Mouse (Mus musculus) gastrocnemius, adult 8-10 months (tissue): ENCODE results near the gene Naga. TPM values are rescaled to one million over a fixed set of nuclear protein-coding genes. Genes with fewer than 3 reads are reported as not detected.

Source experiments
- DNase-seq, 2 experiments: peaks; one replicate each; pipeline ENCODE4 v3.0.0; 2022; ENCODE audit warnings: low spot score in 2 of 2
- total RNA-seq, 4 experiments: library from RNA; stranded (reverse); gene quantifications; 2 replicates each; pipeline ENCODE4 v1.2.4; 2022

The Naga gene
- total RNA-seq, 4 experiments from 2014 or later: 7.7 to 11.6 (median 10.1) TPM

DNA sequence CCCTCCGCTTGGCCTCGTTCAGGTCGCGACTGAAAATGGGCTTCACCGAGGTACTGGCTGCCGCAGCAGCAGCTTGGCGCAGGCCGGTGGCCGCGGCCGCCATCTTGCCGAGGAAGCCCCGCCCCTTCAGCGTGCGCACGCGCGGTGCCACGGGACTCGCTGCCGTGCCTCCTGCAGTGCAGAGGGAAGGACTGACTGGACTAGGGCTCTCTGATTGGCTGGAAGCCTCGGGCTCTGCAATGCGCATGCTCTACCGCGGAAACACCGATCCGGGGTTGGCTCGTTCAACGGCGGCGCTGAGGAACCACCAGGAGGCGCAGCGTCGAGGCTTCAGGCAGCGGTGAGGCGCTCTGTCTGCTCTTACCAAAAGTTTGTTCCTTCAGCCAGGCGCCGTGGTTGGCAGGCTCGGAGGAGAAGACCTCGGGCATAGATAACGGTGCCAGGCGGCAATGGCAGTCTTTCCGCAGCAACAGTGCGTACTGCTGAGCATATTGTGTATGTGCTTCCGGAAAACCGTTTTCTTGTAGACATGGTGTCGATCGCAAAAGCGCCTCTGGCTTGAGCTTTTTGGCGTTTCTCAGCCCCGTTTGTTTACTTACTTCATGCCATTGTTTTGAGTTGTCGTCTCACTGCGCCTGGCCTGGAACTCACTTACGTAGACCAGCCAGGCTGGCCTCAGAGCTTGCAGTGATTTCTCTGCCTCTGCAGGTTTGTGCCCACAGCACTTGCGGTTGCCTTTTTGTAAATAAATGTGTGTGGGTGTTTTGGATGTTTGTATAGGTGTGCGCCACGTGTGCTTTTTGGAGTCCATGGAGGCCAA lies 15.6 kb upstream of the Naga start, which contains the start of gene Ndufa6:
Gene Ndufa6 (minus strand): TSS at position 197 of the 820 bp plus-strand sequence.
- DNase-seq: peak; percentile 91 to 96

DNA sequence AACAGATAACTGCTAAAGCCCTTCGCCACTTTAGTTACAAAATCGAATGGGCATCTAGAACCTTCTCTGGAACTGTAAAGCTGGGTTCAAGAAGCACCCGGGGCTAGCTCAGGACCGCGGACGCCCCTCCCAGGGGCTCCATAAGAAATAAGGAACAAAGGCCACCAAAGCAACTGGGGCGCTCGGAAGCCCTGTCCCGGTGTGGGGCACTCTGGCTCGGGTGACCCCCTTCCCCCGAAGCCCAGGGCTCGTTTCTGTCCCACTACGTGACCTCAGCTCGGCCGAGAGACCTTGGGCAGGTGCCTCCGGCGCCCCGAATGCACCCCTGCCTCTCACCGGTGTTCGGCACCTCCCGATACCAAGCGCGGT lies 15.0 kb upstream of the Naga start:
- DNase-seq: no peak

DNA sequence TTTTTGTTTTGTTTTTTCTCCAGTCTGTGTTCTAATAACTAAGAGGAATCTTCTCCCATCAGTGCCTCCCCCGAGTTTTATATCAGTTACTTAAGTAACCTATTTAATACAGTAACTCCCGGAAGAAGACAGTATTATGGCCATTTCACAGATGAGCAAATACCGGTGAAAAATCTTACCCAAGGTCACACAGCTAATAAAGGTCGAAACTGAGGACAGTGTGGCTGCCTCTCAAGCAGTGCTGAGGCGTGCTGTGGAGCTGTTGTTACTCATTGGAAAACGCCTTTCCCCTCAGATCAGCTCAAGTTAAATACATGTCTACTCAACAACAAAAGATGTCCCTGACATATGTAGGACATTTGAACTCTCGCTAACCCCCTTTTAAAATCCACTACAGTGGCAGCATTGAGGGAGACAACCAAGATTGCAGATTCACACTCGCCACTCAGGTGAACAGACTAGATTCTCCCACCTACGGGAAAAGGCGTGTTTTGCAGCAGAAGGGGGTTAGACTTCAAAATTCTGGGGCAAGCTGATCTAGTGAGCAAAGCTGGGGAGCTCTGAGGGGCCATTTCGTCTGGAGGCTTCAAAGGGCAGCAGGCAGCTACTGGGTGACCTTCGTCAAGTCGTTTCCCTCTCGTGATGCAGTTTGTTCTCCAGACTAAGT lies 14.5 kb upstream of the Naga start:
- no peak for DNase-seq

DNA sequence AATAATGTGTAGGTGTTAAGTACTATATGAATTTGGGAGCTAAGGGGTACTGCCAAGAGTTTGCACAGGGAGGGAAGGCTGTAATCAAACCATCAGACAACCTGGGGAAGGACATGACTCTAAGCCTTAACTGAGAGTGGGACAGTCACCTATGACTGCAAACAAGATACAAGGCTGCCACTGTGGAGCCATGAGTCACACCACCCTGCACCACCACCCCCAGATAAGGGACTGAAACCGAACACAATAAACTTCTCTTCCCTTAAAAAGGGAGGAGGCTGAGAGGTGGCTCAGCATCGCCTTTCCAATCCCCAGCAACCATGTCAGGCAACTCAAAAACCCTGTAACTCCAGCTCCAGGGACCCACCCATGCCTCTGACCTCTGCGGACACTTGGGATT lies 12.8 kb upstream of the Naga start:
- DNase-seq: no peak

DNA sequence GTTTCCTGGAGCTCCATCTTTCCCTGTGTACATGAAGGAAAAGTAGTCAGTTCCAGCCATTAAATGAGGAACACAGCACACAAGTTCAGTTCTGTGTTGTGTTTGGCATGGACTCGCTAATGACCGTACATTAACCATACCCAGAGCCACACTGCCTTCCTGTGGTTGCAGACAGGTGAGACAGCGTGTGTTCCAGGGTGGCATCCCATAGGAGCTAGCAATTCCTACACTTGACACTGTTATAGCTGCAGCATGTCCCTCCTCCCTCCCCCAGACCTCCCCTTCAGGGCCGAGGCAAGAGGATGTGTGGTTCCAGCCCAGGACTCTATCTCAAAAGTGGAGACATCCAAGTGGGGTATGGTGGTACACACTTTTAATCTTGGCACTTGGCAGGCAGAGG lies 11.6 kb upstream of the Naga start:
- DNase-seq: no peak

DNA sequence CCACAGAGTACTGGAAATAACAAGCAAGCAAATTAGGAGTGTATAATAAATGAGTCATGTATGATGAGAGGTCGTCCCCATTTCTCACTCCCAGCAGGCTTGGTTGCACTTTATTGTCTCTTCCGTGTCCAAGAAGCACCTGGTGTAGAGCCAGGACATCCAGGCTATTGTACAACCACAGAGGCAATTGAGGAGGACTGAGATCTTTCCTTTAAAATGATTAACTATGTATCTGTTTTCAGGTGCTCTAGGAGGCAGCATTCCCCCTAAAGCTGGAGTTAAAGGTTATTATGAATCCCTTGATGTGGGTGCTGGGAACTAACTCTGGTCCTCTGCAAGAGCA lies 10.2 kb upstream of the Naga start:
- DNase-seq: no peak

DNA sequence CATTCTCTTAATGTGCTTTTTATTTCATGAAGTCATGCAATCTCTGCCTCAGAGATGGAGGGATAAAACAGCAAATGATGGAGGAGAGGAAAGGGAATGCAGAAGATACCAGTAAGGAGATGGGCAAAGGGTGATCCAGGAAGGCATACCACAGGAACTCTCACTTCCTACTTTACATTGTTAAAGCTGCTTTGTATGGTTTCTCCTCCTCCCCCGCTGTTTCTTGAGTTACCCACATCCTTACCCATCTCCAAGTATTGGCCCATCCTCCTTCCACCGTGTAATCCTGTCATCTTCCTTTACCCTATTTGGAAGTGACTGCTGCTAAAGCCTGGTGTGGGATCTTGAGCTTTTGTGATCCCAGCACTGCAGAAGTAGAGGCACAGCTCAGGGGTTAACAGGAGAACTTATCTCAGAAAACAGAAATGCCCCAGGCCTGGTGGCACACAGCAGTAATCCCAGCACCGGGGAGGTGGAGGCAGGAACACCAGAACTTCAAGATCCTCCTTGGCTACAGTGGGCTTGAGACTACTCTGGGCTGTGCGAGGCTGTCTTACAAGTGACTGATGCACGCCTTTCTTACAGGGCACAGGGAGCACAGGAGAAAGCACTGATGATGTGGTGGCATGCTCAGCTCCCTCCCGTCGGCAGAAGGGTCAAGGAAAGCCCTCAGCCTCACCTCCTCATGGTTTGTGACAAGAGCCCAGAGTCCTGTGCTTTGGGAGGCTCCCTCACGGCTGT lies 9.7 kb upstream of the Naga start:
- no peak for DNase-seq

DNA sequence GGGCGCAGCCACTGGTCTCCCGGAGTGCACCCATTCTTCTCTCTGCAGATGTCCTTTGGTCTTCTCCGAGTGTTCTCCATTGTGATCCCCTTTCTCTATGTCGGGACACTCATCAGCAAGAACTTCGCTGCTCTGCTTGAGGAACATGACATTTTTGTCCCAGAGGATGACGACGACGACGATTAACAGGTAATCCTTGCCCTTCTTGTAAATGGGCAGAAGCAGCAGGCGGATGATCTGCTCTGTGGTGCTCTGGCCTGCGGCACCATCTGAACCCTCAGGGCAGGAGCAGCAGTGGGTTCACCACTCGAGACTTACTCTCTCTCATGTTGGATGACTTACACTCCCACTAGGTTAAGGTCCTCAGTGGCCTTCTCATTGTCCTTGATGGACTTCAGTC lies 9.1 kb upstream of the Naga start:
- no peak for DNase-seq

DNA sequence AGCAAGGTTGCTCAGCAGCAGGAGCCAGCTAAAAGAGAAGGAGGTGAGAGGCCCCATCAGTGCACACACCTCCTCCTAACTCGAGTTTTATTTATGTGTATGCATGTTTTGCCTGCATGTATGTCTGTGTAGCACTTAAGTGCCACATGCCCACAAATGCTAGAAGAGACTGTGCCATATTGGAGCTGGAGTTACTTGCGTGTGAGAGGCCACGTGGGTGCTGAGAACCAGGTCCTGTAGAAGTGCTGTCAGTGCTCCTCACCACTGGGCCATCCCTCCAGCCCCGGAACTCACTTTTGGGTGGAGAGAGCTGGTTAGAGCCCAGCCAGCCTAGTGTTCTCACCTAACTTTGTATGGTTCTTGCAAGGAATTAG lies 8.6 kb upstream of the Naga start:
- no peak for DNase-seq

DNA sequence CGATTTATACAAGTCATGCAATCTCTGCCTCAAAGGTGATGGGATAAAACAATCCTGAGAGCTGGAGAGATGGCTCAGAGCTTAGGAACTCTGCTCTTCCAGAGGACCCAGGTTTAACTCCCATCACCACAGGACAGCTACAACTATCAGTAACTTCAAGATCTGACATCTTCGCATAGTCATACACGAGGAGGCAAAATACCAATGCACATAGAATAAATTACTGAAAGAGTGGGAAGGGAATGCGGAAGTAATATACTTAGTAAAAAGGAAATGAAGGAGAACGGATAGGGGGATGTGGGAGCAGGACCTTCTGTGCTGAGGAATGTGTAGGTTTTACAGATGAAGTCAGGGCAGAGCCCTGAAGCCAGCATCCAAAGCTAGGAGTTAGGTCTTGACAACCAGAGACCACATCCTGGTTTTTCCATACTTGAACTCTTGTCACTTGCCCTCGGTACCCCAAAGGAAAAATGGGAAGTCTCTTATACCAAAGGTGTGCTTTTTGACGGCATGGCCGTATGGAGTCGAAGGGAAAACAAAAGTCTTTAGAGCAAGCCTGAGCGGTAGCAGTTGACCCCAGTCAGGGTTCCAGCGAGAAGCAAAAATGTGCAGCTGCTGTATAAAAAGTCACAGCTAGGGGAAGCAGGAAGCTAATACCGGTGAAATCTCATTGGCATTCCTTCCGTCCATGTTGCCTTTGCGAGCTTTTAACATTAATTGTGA lies 8.0 kb upstream of the Naga start:
- DNase-seq: no peak

DNA sequence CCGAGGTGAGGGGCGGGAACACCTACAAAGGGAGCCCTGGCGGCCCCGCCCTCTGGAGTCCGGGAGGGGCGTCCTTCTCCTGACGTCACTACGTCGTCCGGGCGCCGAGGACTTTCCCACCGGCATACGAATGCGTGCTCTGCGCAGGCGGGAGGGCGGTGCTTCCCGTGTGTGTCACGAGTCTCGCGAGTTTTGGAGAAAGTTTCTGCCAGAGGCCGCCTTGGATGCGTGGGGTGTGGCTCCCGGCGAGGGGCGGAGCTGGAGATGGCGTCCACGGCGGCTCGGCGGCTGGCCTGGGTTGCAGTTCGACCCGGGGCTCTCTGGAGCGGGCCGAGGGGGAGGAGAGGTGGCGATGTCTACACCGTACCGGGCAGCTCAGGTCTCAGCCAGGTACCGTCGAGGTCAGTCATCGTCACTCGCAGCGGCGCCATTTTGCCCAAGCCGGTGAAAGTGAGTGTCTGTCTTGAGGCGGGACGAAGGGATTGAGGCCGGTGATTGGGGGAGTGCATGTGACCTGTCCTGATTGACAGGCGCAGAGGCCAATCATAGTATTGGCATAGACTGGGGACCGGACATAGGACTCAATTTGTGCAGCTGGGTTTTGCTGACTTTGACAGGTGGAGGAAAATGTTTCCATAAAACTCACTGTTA lies 7.2 kb upstream of the Naga start:
- peak; percentile 96 to 97 for DNase-seq

DNA sequence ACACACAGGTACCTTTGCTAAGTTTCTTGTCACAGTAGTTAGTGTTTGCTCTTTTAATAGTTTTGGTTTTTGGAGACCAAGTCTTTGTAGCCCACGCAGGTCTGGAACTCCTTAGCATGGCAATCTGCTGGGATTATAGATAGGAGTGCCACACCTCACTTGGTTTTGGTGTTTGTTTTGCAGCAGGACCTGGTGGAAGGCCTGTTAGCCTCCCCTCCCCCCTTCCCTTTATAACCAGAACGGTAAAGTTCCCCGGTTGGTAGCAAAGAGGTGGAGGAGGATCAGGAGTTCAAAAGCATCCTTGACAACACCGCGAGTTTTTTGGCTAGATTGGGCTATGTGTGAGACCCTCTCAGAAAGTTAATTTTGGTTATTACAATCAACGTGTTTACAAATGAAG lies 6.2 kb upstream of the Naga start:
- no peak for DNase-seq

DNA sequence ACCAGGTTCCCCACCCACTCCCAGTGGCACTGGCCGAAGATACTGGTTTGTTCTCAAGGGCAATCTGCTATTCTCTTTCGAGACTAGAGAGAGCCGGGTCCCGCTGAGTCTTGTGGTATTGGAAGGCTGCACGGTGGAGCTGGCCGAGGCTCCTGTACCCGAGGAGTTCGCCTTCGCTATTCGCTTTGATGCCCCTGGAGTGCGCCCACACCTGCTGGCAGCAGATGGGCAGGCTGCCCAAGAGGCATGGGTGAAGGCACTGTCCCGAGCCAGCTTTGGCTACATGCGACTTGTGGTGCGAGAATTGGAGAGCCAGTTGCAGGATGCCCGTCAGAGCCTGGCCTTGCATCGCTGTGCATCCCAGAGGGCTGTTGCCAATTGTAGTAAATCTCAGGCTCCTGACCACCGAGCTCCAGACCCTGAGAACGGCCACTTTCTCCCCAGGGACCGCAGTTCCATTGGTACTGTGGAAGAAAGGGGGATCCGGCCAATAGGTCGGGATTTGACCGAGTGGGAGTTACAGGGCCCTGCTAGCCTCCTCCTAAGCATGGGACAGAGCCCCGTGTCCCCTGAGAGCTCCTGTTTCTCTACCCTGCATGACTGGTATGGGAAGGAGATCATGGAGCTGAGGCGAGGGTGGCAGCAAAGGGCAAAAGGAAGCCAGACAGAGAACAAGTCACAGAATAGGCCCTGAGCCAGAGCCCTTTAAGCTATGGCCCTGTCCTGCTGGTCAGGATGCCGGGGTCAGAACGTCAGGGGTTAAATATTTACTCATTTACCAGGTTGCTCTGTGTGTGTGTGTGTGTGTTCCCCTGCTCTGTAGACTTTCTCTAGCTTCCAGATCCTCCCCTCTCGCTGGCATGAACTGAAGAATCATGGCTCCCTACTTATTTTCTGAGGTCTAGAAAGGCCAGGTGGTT lies 4.9 kb upstream of the Naga start:
- DNase-seq: no peak

DNA sequence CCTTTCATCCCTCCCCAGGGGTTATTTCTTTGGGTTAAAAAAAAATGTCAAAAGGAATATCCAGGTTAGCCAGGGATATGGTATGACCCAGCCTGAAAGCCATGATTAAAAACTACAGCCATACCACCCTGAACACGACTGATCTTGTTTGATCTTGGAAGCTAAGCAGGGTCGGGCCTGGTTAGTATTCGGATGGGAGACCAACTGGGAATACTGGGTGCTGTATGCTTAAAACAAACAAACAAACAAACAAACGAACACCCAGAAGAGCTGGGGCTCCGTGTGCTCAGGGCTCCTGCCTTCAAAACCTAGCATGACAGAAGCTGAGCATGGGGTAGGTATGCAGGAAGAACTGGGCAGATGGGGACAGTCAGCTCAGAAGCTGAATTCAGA lies 3.8 kb upstream of the Naga start:
- DNase-seq: no peak

DNA sequence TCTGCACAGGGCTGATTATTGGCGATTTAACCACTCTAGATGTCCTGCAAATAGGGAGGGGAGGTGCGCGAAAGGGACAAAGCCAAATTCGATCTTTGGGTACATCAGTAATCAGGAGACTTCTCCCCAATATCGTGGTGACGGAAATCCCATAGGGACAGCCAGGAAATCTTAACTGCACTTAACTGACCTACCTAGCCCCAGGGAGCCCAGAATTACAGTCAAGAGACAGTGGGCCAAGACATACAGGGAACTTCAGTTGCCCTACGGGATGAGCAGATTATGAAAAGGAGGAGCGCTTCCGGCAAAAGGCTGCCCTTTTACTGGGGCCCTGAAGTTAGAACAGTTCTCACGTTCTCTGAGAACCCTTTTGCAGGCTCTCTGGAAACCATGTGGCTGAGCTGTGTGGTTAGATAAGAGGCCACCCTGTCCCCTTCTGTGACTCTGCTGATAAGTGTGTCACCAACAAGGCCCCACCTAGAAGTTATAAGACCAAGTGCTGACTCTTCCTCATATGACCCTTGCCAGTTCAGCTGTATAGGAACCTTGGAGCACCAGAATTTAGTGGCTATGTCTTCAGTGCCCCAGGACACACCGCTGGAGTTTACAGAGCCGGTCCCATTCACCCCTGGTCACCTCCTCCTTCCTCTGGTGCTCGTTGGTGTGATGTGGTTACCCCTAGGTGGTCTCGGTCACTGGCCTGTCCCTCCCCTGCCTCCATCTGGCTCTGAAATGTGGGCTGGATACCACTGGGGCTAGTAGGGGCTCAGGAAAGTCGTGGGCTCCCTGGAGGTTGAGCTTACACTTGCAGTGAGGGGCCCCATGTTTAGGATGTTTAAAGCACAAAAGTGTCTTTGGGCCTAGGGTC lies 3.2 kb upstream of the Naga start:
- no peak for DNase-seq

DNA sequence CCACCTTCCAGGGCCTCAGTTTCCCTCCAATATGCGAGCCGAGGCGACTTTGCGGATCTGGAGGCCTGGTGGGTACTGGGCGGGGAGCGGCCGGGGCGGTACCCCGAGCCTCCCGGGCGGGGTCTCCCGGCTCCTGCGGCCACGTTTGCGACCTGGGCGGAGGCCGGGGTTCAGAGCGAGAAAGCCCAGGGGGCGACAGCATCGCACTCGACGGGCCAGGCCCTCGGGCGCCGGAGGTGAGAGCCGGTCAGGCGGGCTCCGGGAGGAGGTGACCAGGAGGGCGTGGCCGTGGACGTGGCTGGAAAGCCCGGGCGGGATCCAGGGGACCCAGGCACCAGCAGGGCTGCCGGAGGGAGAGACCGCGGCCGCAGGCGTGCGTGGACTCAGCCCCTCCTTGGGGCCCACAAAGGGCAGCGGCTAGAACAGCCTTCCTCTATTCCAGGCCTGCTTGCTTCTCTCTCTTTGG lies 2.3 kb upstream of the Naga start:
- peak in 1 of 2 experiments; percentile 50 for DNase-seq

DNA sequence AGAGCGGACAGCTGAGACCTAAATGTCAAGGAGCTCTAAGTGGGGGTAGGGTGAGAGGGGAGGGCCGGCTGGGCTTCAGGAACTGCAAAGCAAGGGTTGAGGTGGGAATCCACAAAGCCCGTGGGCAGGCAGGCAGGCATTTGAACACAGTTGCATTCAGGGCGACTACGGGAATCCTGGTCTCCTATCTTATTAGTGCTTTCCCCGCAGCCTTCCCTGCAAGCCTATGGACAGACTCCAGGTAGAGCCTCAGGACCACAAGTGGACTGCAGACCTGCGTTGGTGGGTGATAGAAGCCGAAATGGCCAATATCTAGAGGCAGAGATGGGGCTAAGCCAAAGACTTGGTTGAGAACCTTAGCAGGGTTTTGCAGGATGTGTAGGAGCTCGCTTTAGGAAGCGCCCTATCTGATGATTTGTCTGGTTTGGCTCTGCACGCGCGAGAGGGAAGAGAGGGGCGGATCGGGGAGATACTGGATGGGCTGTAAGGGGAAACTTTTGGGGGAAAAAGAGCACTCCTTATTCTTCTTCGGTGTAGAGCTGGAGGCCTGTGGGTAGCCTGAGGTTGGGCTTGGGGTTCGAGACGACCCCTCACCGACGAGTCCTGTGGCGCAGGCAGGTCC lies 1.8 kb upstream of the Naga start:
- DNase-seq: no peak

DNA sequence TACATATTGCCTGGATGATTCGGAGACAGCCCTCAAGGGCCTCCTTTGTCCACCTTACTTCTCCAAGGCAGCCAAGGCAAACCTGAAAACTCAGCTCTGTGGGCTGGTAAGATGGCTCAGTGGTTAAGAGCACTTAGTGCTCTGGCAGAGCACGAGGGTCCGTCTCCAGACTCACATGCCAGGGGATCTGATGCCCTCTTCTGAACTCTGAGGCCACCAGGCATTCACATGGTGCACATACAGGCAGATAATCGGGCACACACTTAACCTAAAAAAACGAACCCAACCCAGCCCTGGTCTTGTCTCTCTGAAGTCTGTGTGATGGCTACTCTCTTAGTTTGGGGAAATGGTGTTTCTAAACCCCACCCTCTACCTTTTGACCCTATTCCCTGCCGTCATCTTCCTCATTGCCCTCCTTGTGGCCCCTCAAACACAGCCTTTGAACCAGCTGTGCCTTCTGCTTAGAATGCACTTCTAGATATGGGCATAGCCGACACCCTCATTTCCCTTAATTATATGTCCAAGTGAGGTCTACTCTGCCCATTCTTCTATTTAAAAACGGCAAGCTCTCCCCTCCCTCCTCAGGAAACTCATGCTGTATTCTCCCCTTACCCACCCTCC lies 1.0 kb upstream of the Naga start:
- DNase-seq: no peak
